Mouse (Mus musculus): ENCODE data around the gene Nr1i3. TPM values are rescaled to one million over a fixed set of nuclear protein-coding genes. Genes with fewer than 3 reads are reported as not detected.

The Nr1i3 gene
- polyA plus RNA-seq, 1 experiment from 2014 or later = 0.27 TPM

DNA sequence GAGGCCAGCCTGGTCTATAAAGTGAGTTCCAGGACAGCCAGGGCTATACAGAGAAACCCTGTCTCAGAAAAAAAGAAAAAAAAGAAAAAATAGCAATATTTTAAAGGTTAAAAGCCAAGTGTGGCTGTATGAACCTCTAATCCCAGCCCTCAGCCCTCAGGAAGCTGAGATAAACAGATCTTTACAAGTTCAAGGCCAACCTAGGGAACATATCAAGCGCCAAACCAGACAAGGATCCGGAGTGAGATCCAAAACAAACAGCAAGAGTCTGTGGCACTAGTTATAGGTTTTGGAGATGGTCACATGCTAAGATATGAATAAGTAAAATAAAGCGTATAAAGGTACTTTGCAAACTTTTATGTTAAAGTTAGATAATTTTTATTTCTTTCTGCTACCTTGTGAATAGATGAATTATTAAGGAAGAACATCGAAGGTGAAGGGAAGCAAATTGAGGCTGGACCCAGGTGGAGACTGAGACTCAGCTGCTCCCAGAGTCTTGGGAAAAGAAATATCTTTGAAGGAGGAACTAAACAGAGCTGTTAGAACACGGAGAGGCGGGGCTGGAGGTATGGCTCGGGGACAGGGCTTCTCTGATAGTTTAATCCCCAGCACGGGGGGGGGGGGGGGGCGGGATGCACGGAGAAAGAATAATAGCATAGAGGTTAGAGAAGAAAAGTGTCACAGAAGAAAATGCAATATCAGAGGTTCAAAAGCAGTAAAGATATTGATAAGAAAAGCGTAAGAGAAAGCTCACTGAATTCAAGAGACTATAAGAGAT lies 10.1 kb upstream of the Nr1i3 start:
- Histone ChIP-seq H3K36me3 (no peaks in the 10 kb centered on the region), H3K27ac (no peak overlapping the region), H3K4me3 (no peak overlapping the region), H3K27me3 (ENCODE audit: insufficient read depth, poor library complexity, severe bottlenecking) (peaks cover 9% of the 10 kb centered on the region), H3K4me1 (replicated peaks) (no peaks in the 10 kb centered on the region), H3K9me3 (no peaks in the 10 kb centered on the region)
- WGBS = 58% methylated on average over 11 of the region's 11 CpGs
- no peak for DNase-seq (ENCODE audit: low spot score)

- WGBS = 63% methylated on average over 7 of the region's 7 CpGs
- no peak for DNase-seq (ENCODE audit: low spot score)
- Histone ChIP-seq H3K36me3 (no peaks in the 10 kb centered on the region), H3K9me3 (no peaks in the 10 kb centered on the region), H3K4me1 (replicated peaks) (peaks cover under 1% of the 10 kb centered on the region; the same call in 1 of the 2 replicates), H3K27me3 (ENCODE audit: insufficient read depth, poor library complexity, severe bottlenecking) (0 out of 2 replicates have a peak, but pooled peaks cover 3% of the 10 kb centered on the region), H3K4me3 (no peak overlapping the region), H3K27ac (no peak overlapping the region)
Observed at GRCm38 (mm10) chr1:171204249-171204644, 9.5 kb upstream of the Nr1i3 start.

DNA sequence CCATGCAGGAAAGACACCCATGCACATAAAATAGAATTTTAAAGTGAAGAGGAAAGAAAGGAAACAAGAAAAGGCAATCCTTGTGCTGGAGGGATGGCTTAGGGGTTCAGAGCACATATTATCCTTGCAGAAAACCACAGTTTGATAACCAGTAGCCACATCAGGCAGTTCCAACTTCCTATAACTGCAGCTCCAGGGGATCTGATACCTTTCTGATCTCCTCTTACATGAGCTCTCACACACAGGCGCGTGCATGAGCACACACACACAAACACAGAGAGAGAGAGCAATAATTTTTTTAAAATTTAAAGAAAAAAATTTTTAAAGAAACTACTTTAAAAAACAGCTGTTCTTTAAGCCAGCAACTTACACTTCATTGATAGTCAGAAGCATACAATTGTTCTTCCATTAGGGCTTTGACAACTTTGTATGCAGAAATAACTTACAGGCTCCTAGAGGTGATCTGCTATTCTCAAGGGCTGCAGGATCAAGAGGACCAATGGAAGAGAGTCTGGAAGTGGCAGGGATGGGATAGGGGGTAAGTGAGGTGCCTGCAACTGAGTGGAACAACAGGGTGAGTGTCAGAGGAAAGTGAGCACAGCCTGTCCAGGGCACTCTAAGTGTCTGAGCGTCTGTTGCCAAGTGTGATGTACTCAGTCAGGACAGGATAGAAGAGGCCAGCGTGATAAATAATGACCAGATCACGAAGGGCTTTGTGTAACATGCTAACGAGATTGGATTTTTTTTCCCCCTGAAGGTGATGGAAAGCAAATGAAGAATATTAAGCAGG lies 7.9 kb upstream of the Nr1i3 start:
- no peaks in the 10 kb centered on the region for H3K9me3 ChIP-seq
- no peak overlapping the region for H3K27ac ChIP-seq
- H3K27me3 ChIP-seq (ENCODE audit: insufficient read depth, poor library complexity, severe bottlenecking) = no peaks in the 10 kb centered on the region
- WGBS = 87% methylated on average over 6 of the region's 6 CpGs
- peaks cover 5% of the 10 kb centered on the region; the same call in 1 of the 2 replicates for H3K4me1 ChIP-seq (replicated peaks)
- DNase-seq (ENCODE audit: low spot score) = no peak
- no peak overlapping the region for H3K4me3 ChIP-seq
- H3K36me3 ChIP-seq = no peaks in the 10 kb centered on the region

DNA sequence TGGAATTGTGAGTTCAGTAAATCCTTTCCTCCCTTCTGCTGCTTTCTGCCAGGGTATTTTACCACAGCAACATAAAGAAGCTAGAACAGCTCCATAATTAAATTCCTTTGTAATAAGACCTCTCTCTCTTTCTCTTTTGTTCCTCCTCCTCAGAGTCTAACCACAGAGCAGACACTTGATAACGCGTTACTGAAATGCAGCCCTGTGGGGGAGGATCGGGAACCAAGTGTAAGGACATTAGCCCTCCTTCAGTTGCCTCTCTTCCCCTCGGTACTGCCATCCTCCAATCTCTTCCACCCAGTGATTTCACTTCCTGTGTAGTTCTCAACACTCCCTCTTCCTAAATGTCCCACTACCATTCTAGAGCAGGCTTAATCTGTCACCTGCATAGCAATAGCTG lies 4.4 kb upstream of the Nr1i3 start:
- no peak overlapping the region for H3K27ac ChIP-seq
- 26% methylated on average over 4 of the region's 4 CpGs for WGBS

GRCm38 (mm10) chr1:171212854-171213253 lies 916 bp upstream of the Nr1i3 start:
- WGBS = 48% methylated on average over 3 of the region's 3 CpGs
- DNase-seq (ENCODE audit: low spot score) = no peak
- peaks cover 7% of the 10 kb centered on the region; the same call in 1 of the 2 replicates for H3K4me1 ChIP-seq (replicated peaks)
- H3K9me3 ChIP-seq = no peaks in the 10 kb centered on the region
- H3K36me3 ChIP-seq = 0 out of 2 replicates have a peak, but pooled peaks cover 6% of the 10 kb centered on the region
- no peak overlapping the region for H3K4me3 ChIP-seq
- H3K27me3 ChIP-seq (ENCODE audit: insufficient read depth, poor library complexity, severe bottlenecking) = peaks cover 2% of the 10 kb centered on the region; the same call in 1 of the 2 replicates
- H3K27ac ChIP-seq = no peak overlapping the region

More for the DNA sequence above, 4.4 kb upstream of the Nr1i3 start:
- Histone ChIP-seq H3K27me3 (ENCODE audit: insufficient read depth, poor library complexity, severe bottlenecking) (no peaks in the 10 kb centered on the region), H3K9me3 (no peaks in the 10 kb centered on the region), H3K4me3 (no peak overlapping the region), H3K4me1 (replicated peaks) (peaks cover 7% of the 10 kb centered on the region; the same call in 1 of the 2 replicates), H3K36me3 (no peaks in the 10 kb centered on the region)
- no peak for DNase-seq (ENCODE audit: low spot score)

- WGBS = 91% methylated on average over 18 of the region's 18 CpGs
Observed at GRCm38 (mm10) chr1:171216241-171216955, 2.6 kb downstream of the Nr1i3 start.

DNA sequence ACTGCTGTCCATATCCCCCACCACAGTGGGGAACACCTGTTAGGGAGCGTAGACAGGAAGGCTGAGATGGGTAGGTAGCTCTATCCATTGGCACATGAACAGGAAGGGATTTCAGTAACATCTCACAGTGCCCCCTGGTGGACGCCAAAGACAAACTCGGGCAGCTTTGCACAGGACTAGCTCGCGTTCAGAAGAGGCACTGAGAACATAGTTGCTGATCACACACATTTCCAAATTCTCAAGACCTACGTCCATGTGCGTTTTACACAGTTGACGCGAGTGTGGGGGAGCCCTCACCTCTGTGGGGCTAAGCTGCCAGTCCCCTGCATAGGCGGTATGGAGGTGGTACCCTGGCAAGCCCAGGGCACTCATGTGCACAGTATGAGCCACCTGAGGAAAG lies 7.1 kb downstream of the Nr1i3 start:
- 6% methylated on average over 10 of the region's 10 CpGs for WGBS
- Histone ChIP-seq H3K4me3 (peak overlapping the region; percentile 71), H3K9me3 (no peaks in the 10 kb centered on the region), H3K27ac (peak overlapping the region; percentile 40; the same call in 1 of the 2 replicates), H3K27me3 (ENCODE audit: insufficient read depth, poor library complexity, severe bottlenecking) (0 out of 2 replicates have a peak, but pooled peaks cover 3% of the 10 kb centered on the region), H3K4me1 (replicated peaks) (peaks cover 22% of the 10 kb centered on the region), H3K36me3 (peaks cover 32% of the 10 kb centered on the region)
- DNase-seq (ENCODE audit: low spot score) = peak; percentile 86

More at GRCm38 (mm10) chr1:171216241-171216955, 2.6 kb downstream of the Nr1i3 start:
- no peak overlapping the region for H3K27ac ChIP-seq
- no peak for DNase-seq (ENCODE audit: low spot score)
- H3K4me3 ChIP-seq = no peak overlapping the region
- H3K27me3 ChIP-seq (ENCODE audit: insufficient read depth, poor library complexity, severe bottlenecking) = peaks cover 2% of the 10 kb centered on the region; the same call in 1 of the 2 replicates
- H3K9me3 ChIP-seq = no peaks in the 10 kb centered on the region
- H3K4me1 ChIP-seq (replicated peaks) = peaks cover 12% of the 10 kb centered on the region
- peaks cover 32% of the 10 kb centered on the region for H3K36me3 ChIP-seq

GRCm38 (mm10) chr1:171221281-171222193 lies 7.8 kb downstream of the Nr1i3 start:
- 0 out of 2 replicates have a peak, but pooled peaks cover 3% of the 10 kb centered on the region for H3K27me3 ChIP-seq (ENCODE audit: insufficient read depth, poor library complexity, severe bottlenecking)
- WGBS = 7% methylated on average over 22 of the region's 22 CpGs
- peaks cover 22% of the 10 kb centered on the region for H3K4me1 ChIP-seq (replicated peaks)
- H3K36me3 ChIP-seq = peaks cover 32% of the 10 kb centered on the region
- no peaks in the 10 kb centered on the region for H3K9me3 ChIP-seq
- H3K27ac ChIP-seq = peak overlapping the region; percentile 88
- DNase-seq (ENCODE audit: low spot score) = peak; percentile 30
- H3K4me3 ChIP-seq = peak overlapping the region; percentile 71

- Histone ChIP-seq H3K27me3 (ENCODE audit: insufficient read depth, poor library complexity, severe bottlenecking) (0 out of 2 replicates have a peak, but pooled peaks cover 3% of the 10 kb centered on the region), H3K4me1 (replicated peaks) (peaks cover 25% of the 10 kb centered on the region), H3K9me3 (no peaks in the 10 kb centered on the region), H3K4me3 (peak within 1 kb of the TSS; percentile 71), H3K27ac (peak within 1 kb of the TSS; percentile 88), H3K36me3 (peaks cover 30% of the 10 kb centered on the region)
- peak; percentile 93 for DNase-seq (ENCODE audit: low spot score)
- 1% methylated on average over 28 of the region's 28 CpGs for WGBS
Observed at GRCm38 (mm10) chr1:171222238-171223155, 8.7 kb downstream of the Nr1i3 start, which contains the start of gene Tomm40l. Tomm40l (minus strand) TSS chr1:171222514.

GRCm38 (mm10) chr1:171223168-171223567 lies 9.4 kb downstream of the Nr1i3 start:
- Histone ChIP-seq H3K4me1 (replicated peaks) (peaks cover 25% of the 10 kb centered on the region), H3K9me3 (no peaks in the 10 kb centered on the region), H3K36me3 (peaks cover 23% of the 10 kb centered on the region), H3K27me3 (ENCODE audit: insufficient read depth, poor library complexity, severe bottlenecking) (0 out of 2 replicates have a peak, but pooled peaks cover 3% of the 10 kb centered on the region), H3K4me3 (peak overlapping the region; percentile 71), H3K27ac (peak overlapping the region; percentile 88)
- 82% methylated on average over 6 of the region's 6 CpGs for WGBS
- no peak for DNase-seq (ENCODE audit: low spot score)

GRCm38 (mm10) chr1:171223796-171224195 lies 10.0 kb downstream of the Nr1i3 start:
- no peak overlapping the region for H3K4me3 ChIP-seq
- WGBS = 88% methylated on average over 2 of the region's 2 CpGs
- no peak for DNase-seq (ENCODE audit: low spot score)
- H3K27me3 ChIP-seq (ENCODE audit: insufficient read depth, poor library complexity, severe bottlenecking) = 0 out of 2 replicates have a peak, but pooled peaks cover 3% of the 10 kb centered on the region
- no peak overlapping the region for H3K27ac ChIP-seq
- peaks cover 17% of the 10 kb centered on the region for H3K36me3 ChIP-seq
- no peaks in the 10 kb centered on the region for H3K9me3 ChIP-seq
- peaks cover 25% of the 10 kb centered on the region for H3K4me1 ChIP-seq (replicated peaks)
